Mouse (Mus musculus) lung, postnatal 0 days (tissue): ENCODE measurements around the gene Aff2. TPM values are rescaled to one million over a fixed set of nuclear protein-coding genes. Genes with fewer than 3 reads are reported as not detected.

Source experiments
- ATAC-seq: fragments of 200-750 bp; cut with Nextera tagmentation; 2 replicates; pipeline ENCODE4 v1.8.0; 2017; ENCODE audit warnings: moderate library complexity
- DNase-seq: peaks from one replicate; pipeline ENCODE4 v3.0.0-alpha.2; 2016; ENCODE audit warnings: low spot score
- H3K27ac ChIP-seq: fragments of 300-500 bp; sonication (generic); 2 replicates; pipeline ENCODE4 v1.5.1; 2014; ENCODE audit warnings: antibody characterized with exemption, mild to moderate bottlenecking, low read length, mixed read lengths
- H3K27me3 ChIP-seq: fragments of 300-500 bp; sonication (generic); replicated peaks from 2 replicates; pipeline ENCODE4 v1.6.1; 2014; ENCODE audit warnings: low read length, mixed read lengths; ENCODE audit not compliant: insufficient read depth
- H3K36me3 ChIP-seq: fragments of 300-500 bp; sonication (generic); 2 replicates; pipeline ENCODE4 v1.6.1; 2014; ENCODE audit warnings: low read length, mixed read lengths; ENCODE audit not compliant: insufficient read depth
- H3K4me1 ChIP-seq: fragments of 300-500 bp; sonication (generic); 2 replicates; pipeline ENCODE4 v1.6.1; 2014; ENCODE audit warnings: antibody characterized with exemption, low read depth, low read length, mixed read lengths; ENCODE audit not compliant: insufficient read depth
- H3K4me2 ChIP-seq: fragments of 300-500 bp; sonication (generic); replicated peaks from 2 replicates; pipeline ENCODE4 v1.6.1; 2014; ENCODE audit warnings: low read depth, mild to moderate bottlenecking, low read length, moderate library complexity, mixed read lengths
- H3K4me3 ChIP-seq: fragments of 300-500 bp; sonication (generic); 2 replicates; pipeline ENCODE4 v1.5.1; 2014; ENCODE audit warnings: low read depth, low read length
- H3K9ac ChIP-seq: fragments of 300-500 bp; sonication (generic); replicated peaks from 2 replicates; pipeline ENCODE4 v1.6.1; 2014; ENCODE audit warnings: low read depth, mild to moderate bottlenecking
- H3K9me3 ChIP-seq: fragments of 300-500 bp; sonication (generic); 2 replicates; pipeline ENCODE4 v1.6.1; 2016; ENCODE audit warnings: low read length, mixed read lengths
- CTCF ChIP-seq: IDR thresholded peaks from 2 replicates; pipeline ENCODE4 v1.5.1; 2016; ENCODE audit warnings: antibody characterized with exemption, mild to moderate bottlenecking
- EP300 ChIP-seq: IDR thresholded peaks from 2 replicates; pipeline ENCODE4 v1.6.1; 2016; ENCODE audit warnings: antibody characterized with exemption, mild to moderate bottlenecking, control low read depth
- WGBS: fragments of 180-500 bp; shearing (Covaris S2); extraction: QIAGEN DNeasy Blood & Tissue Kit; methylation state at CpG from one replicate; pipeline ENCODE4 v1.1.7; 2014; 5-methylcytosine and 5-hydroxymethylcytosine counted together
- polyA plus RNA-seq: library from polyadenylated mRNA; unstranded; fragments of >200 nt; fragmentation: Nextera tagmentation; extraction: Ambion mirVana; gene quantifications from 2 replicates; pipeline ENCODE4 v1.2.1, GENCODE M21; 2015

The Aff2 gene
- polyA plus RNA-seq, 1 experiment from 2014 or later, result 1.9 TPM

- H3K9me3 ChIP-seq, result no peaks in the 10 kb centered on the region
- H3K4me1 ChIP-seq, result no peaks in the 10 kb centered on the region
- H3K4me3 ChIP-seq, result no peak overlapping the region
- no peak for ATAC-seq
- TF ChIP-seq EP300 (no peak), CTCF (no peak)
- H3K36me3 ChIP-seq, result no peaks in the 10 kb centered on the region
- DNase-seq, result no peak
- H3K4me2 ChIP-seq, result no peak overlapping the region
- 90% methylated on average over 3 of the region's 3 CpGs for WGBS
- no peak overlapping the region for H3K27ac ChIP-seq
- no peaks in the 10 kb centered on the region for H3K27me3 ChIP-seq
- H3K9ac ChIP-seq, result no peak overlapping the region
Measured at GRCm38 (mm10) chrX:69817679-69818078, 457.6 kb downstream of the Aff2 start.

GRCm38 (mm10) chrX:69818188-69818587 lies 458.1 kb downstream of the Aff2 start:
- WGBS, result 64% methylated on average over 5 of the region's 5 CpGs
- Histone ChIP-seq H3K4me2 (no peak overlapping the region), H3K9ac (no peak overlapping the region), H3K36me3 (no peaks in the 10 kb centered on the region), H3K4me3 (no peak overlapping the region), H3K4me1 (no peaks in the 10 kb centered on the region), H3K27me3 (no peaks in the 10 kb centered on the region), H3K9me3 (no peaks in the 10 kb centered on the region), H3K27ac (no peak overlapping the region)
- no peak for TF ChIP-seq CTCF
- no peak for TF ChIP-seq EP300
- no peak for DNase-seq
- ATAC-seq, result no peak

- Histone ChIP-seq H3K27me3 (no peaks in the 10 kb centered on the region), H3K36me3 (no peaks in the 10 kb centered on the region), H3K4me2 (no peak overlapping the region), H3K9me3 (no peaks in the 10 kb centered on the region), H3K4me3 (no peak overlapping the region), H3K9ac (no peak overlapping the region), H3K4me1 (no peaks in the 10 kb centered on the region), H3K27ac (no peak overlapping the region)
- 97% methylated on average over 5 of the region's 5 CpGs for WGBS
- DNase-seq (no peak), ATAC-seq (no peak)
- TF ChIP-seq EP300 (no peak), CTCF (no peak)
Measured at GRCm38 (mm10) chrX:69867601-69868000, 507.5 kb downstream of the Aff2 start.

- Histone ChIP-seq H3K36me3 (no peaks in the 10 kb centered on the region), H3K4me1 (no peaks in the 10 kb centered on the region), H3K27me3 (no peaks in the 10 kb centered on the region), H3K27ac (no peak overlapping the region), H3K9ac (no peak overlapping the region), H3K9me3 (no peaks in the 10 kb centered on the region), H3K4me2 (no peak overlapping the region), H3K4me3 (no peak overlapping the region)
- ATAC-seq, result no peak
- WGBS, result 53% methylated on average over 3 of the region's 3 CpGs
- no peak for DNase-seq
- TF ChIP-seq EP300, result no peak
- TF ChIP-seq CTCF, result no peak
Measured at GRCm38 (mm10) chrX:69891713-69892112, 531.6 kb downstream of the Aff2 start.
